Mouse (Mus musculus) intestine, embryonic 14.5 days (tissue): ENCODE measurements around the gene Pdia6. TPM values are rescaled to one million over a fixed set of nuclear protein-coding genes. Genes with fewer than 3 reads are reported as not detected.

Experiments used
- ATAC-seq: fragments of 200-750 bp; cut with Nextera tagmentation; replicated peaks from 2 replicates; pipeline ENCODE4 v1.8.0; 2017; ENCODE audit warnings: low read depth, moderate number of reproducible peaks, moderate TSS enrichment, moderate library complexity; ENCODE audit not compliant: low FRiP score, low TSS enrichment
- DNase-seq: peaks from one replicate; pipeline ENCODE4 v3.0.0-alpha.2; 2018; ENCODE audit warnings: low spot score
- H3K27ac ChIP-seq: fragments of 300-500 bp; sonication (generic); 2 replicates; pipeline ENCODE4 v1.5.1; 2014; ENCODE audit warnings: low read depth, mild to moderate bottlenecking, control low read depth
- H3K27me3 ChIP-seq: fragments of 300-500 bp; sonication (generic); replicated peaks from 2 replicates; pipeline ENCODE4 v1.6.1; 2014; ENCODE audit warnings: low read length, control low read depth; ENCODE audit not compliant: control insufficient read depth, insufficient read depth
- H3K36me3 ChIP-seq: fragments of 300-500 bp; sonication (generic); 2 replicates; pipeline ENCODE4 v1.6.1; 2014; ENCODE audit warnings: low read length, control low read depth; ENCODE audit not compliant: control insufficient read depth, insufficient read depth
- H3K4me1 ChIP-seq: fragments of 300-500 bp; sonication (generic); replicated peaks from 2 replicates; pipeline ENCODE4 v1.6.1; 2014; ENCODE audit warnings: low read length, control low read depth, mixed read lengths; ENCODE audit not compliant: control insufficient read depth, insufficient read depth
- H3K4me2 ChIP-seq: fragments of 300-500 bp; sonication (generic); 2 replicates; pipeline ENCODE4 v1.6.1; 2014; ENCODE audit warnings: low read length
- H3K4me3 ChIP-seq: fragments of 300-500 bp; sonication (generic); 2 replicates; pipeline ENCODE4 v1.5.1; 2014; ENCODE audit warnings: low read depth, low read length, control low read depth, mixed read lengths
- H3K9ac ChIP-seq: fragments of 300-500 bp; sonication (generic); 2 replicates; pipeline ENCODE4 v1.6.1; 2014; ENCODE audit warnings: mild to moderate bottlenecking, low read length
- H3K9me3 ChIP-seq: fragments of 300-500 bp; sonication (generic); 2 replicates; pipeline ENCODE4 v1.6.1; 2016; ENCODE audit warnings: low read length, control low read depth; ENCODE audit not compliant: control insufficient read depth
- WGBS: fragments of 180-500 bp; shearing (Covaris S2); extraction: QIAGEN DNeasy Blood & Tissue Kit; methylation state at CpG from one replicate; pipeline ENCODE4 v1.1.7; 2014; 5-methylcytosine and 5-hydroxymethylcytosine counted together
- polyA plus RNA-seq: library from polyadenylated mRNA; unstranded; fragments of >200 nt; fragmentation: Nextera tagmentation; extraction: Ambion mirVana; gene quantifications from 2 replicates; pipeline ENCODE4 v1.2.1, GENCODE M21; 2014

The Pdia6 gene
- polyA plus RNA-seq, 1 experiment from 2014 or later = 525 TPM

- Histone ChIP-seq H3K9me3 (no peaks in the 10 kb centered on the region), H3K27me3 (no peaks in the 10 kb centered on the region)
- WGBS = 83% methylated on average over 14 of the region's 14 CpGs
Measured at GRCm38 (mm10) chr12:17231513-17231912, 34.8 kb upstream of the Pdia6 start.

GRCm38 (mm10) chr12:17235535-17236313, 30.6 kb upstream of the Pdia6 start:
- Histone ChIP-seq H3K4me1 (no peaks in the 10 kb centered on the region), H3K36me3 (no peaks in the 10 kb centered on the region), H3K9ac (no peak overlapping the region), H3K4me2 (no peak overlapping the region), H3K27me3 (no peaks in the 10 kb centered on the region), H3K9me3 (no peaks in the 10 kb centered on the region), H3K4me3 (no peak overlapping the region), H3K27ac (no peak overlapping the region)
- ATAC-seq (no peak), DNase-seq (no peak)
- WGBS = 49% methylated on average over 11 of the region's 11 CpGs

More at GRCm38 (mm10) chr12:17231513-17231912, 34.8 kb upstream of the Pdia6 start:
- Histone ChIP-seq H3K4me1 (no peaks in the 10 kb centered on the region), H3K9ac (no peak overlapping the region), H3K4me2 (no peak overlapping the region), H3K27ac (no peak overlapping the region), H3K4me3 (no peak overlapping the region), H3K36me3 (no peaks in the 10 kb centered on the region)
- DNase-seq (no peak), ATAC-seq (no peak)

- 57% methylated on average over 12 of the region's 12 CpGs for WGBS
- Histone ChIP-seq H3K27me3 (no peaks in the 10 kb centered on the region), H3K9me3 (no peaks in the 10 kb centered on the region), H3K4me2 (no peak overlapping the region), H3K9ac (no peak overlapping the region), H3K4me3 (no peak overlapping the region), H3K36me3 (no peaks in the 10 kb centered on the region), H3K4me1 (no peaks in the 10 kb centered on the region), H3K27ac (no peak overlapping the region)
- DNase-seq = no peak
- no peak for ATAC-seq
Measured at GRCm38 (mm10) chr12:17238588-17239427, 27.5 kb upstream of the Pdia6 start.

GRCm38 (mm10) chr12:17239428-17239688, 27.0 kb upstream of the Pdia6 start:
- ATAC-seq (no peak), DNase-seq (no peak)
- no peaks in the 10 kb centered on the region for H3K27me3 ChIP-seq
- no peak overlapping the region for H3K27ac ChIP-seq
- no peak overlapping the region for H3K4me3 ChIP-seq
- H3K9ac ChIP-seq = no peak overlapping the region
- H3K4me1 ChIP-seq = no peaks in the 10 kb centered on the region
- H3K9me3 ChIP-seq = no peaks in the 10 kb centered on the region
- no peaks in the 10 kb centered on the region for H3K36me3 ChIP-seq
- H3K4me2 ChIP-seq = no peak overlapping the region

GRCm38 (mm10) chr12:17241016-17241415, 25.3 kb upstream of the Pdia6 start:
- DNase-seq (no peak), ATAC-seq (no peak)
- H3K9me3 ChIP-seq = no peaks in the 10 kb centered on the region
- H3K27ac ChIP-seq = no peak overlapping the region
- H3K4me1 ChIP-seq = no peaks in the 10 kb centered on the region
- no peaks in the 10 kb centered on the region for H3K36me3 ChIP-seq
- no peak overlapping the region for H3K9ac ChIP-seq
- no peak overlapping the region for H3K4me2 ChIP-seq
- no peak overlapping the region for H3K4me3 ChIP-seq
- 72% methylated on average over 2 of the region's 2 CpGs for WGBS
- no peaks in the 10 kb centered on the region for H3K27me3 ChIP-seq

- H3K27ac ChIP-seq = no peak overlapping the region
- H3K4me2 ChIP-seq = no peak overlapping the region
- H3K4me1 ChIP-seq = no peaks in the 10 kb centered on the region
- ATAC-seq (no peak), DNase-seq (no peak)
- H3K9ac ChIP-seq = no peak overlapping the region
- H3K4me3 ChIP-seq = no peak overlapping the region
- WGBS = 90% methylated on average over 9 of the region's 9 CpGs
- no peaks in the 10 kb centered on the region for H3K9me3 ChIP-seq
- no peaks in the 10 kb centered on the region for H3K36me3 ChIP-seq
- no peaks in the 10 kb centered on the region for H3K27me3 ChIP-seq
Measured at GRCm38 (mm10) chr12:17241614-17242013, 24.7 kb upstream of the Pdia6 start.

GRCm38 (mm10) chr12:17242041-17242440, 24.3 kb upstream of the Pdia6 start:
- H3K4me1 ChIP-seq = no peaks in the 10 kb centered on the region
- no peaks in the 10 kb centered on the region for H3K27me3 ChIP-seq
- DNase-seq (no peak), ATAC-seq (no peak)
- no peak overlapping the region for H3K4me2 ChIP-seq
- H3K4me3 ChIP-seq = no peak overlapping the region
- no peaks in the 10 kb centered on the region for H3K36me3 ChIP-seq
- H3K9ac ChIP-seq = no peak overlapping the region
- no peak overlapping the region for H3K27ac ChIP-seq
- no peaks in the 10 kb centered on the region for H3K9me3 ChIP-seq

GRCm38 (mm10) chr12:17250962-17251361, 15.4 kb upstream of the Pdia6 start:
- H3K9ac ChIP-seq = no peak overlapping the region
- no peak overlapping the region for H3K4me3 ChIP-seq
- no peak overlapping the region for H3K4me2 ChIP-seq
- WGBS = 71% methylated on average over 8 of the region's 8 CpGs
- H3K4me1 ChIP-seq = no peaks in the 10 kb centered on the region
- no peak overlapping the region for H3K27ac ChIP-seq
- H3K36me3 ChIP-seq = no peaks in the 10 kb centered on the region
- H3K9me3 ChIP-seq = no peaks in the 10 kb centered on the region
- peaks cover 14% of the 10 kb centered on the region; the same call in 1 of the 2 replicates for H3K27me3 ChIP-seq
- no peak for ATAC-seq
- no peak for DNase-seq
